Mouse (Mus musculus) megakaryocyte-erythroid progenitor cell, adult 5-6 weeks (primary cell): Measurements from ENCODE around the gene Copg1. TPM values are rescaled to one million over a fixed set of nuclear protein-coding genes. Genes with fewer than 3 reads are reported as not detected.
"Not testable (repeated sequence)": the region's sequence is repeated elsewhere in the genome, so short reads cannot be mapped to it uniquely, and the experiment has no call there.

Experiments used
- ATAC-seq: replicated peaks from 2 replicates; pipeline ENCODE4 v1.8.0; 2016; ENCODE audit warnings: mild to moderate bottlenecking, inconsistent platforms; ENCODE audit not compliant: severe bottlenecking, poor library complexity, low FRiP score, low TSS enrichment
- total RNA-seq, 2 experiments: library from RNA; stranded (forward) in 1 of 2; stranded (reverse) in 1 of 2; fragments of 200-1000, 215-1000 nt in 1 of 2; fragments of >200 nt in 1 of 2; fragmentation: Nextera tagmentation in 1 of 2; gene quantifications; 2 replicates each; pipeline ENCODE4 v1.2.3; 2014 to 2017

Gene Copg1
- total RNA-seq, 2 experiments from 2014 or later, result 63.4 to 84.9 TPM

DNA sequence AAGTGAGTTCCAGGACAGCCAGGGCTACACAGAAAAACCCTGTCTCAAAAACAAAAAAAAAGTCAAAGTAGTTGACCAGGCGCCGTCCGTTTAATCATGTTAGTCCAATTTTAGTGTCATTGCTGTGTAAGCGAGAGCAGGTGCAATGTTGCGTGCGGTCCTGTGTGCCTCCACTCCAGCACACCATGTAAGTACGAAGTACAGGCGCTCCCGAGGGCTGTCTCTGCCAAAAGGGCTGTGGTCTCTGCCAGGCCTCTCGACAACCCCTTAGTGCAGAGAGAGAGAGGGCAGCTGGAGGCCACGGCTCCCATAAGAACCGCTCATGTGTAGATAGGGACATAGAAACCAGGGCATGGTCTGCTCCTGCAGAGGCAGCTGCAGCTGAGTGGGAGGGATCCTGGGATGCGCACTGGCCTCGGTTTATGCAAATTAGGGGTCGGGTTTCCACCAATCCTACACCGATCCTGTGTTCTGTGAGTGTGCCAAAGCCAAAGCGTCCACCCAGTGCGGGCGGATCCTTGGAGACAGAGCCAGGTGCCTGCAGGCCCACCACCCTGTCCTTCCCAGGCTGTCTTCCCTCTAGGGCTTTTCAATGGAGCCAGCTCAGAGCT is 49.7 kb downstream of the Copg1 start:
- no peak; the same call in 1 of the 2 replicates for ATAC-seq

DNA sequence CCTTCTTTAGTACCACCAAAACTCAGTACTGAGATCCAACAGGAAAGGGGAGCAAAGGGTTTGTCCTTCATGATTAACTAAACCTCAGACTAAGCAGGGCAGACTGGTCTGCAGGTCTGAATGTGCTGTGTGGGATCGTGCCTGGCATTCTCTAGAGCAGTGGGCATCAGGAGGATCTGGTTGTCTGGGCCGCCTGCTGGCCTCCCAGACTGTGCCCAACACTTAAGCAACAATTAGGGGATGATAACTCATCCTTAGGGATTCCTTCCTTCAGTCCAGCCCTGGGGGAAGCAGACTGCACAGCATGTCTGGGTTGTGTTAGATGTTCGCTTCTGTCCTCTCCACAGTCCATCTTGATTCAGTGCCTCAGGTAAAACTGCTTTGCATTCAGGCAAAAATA is 51.3 kb downstream of the Copg1 start:
- no peak for ATAC-seq

- ATAC-seq, result no peak
These were observed 54.6 kb downstream of the Copg1 start for GRCm38 (mm10) chr6:87942179-87942578.

DNA sequence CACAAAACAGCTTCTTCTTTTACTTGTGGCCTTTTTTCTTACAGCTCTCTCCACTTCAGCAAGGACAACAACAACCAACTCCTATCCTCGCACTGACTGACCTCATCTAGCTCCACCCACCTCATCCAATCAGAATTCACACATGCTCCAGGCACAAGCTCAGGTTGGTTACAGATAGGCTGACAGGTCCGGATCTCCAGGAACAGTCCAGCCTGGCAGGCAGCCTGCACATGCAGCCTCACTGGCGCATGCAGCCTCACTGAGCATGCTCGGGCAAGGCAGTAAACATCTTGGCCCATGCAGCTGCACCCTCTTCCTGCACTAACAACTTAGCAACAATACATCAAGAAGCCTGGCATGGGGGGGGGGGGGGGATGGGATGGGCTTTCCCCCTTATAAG is 74.8 kb downstream of the Copg1 start:
- ATAC-seq, result not testable (repeated sequence)

Other genes with a start within 250 kb of the Copg1 start
- 33.8 and 34.2 TPM in 2 replicates for gene Aplf, start 215.6 kb upstream of the Copg1 start, total RNA-seq (2014; fragmentation: Nextera tagmentation)
- gene Aplf, start 215.6 kb upstream of the Copg1 start, total RNA-seq (2017), result 44.0 and 61.1 TPM in 2 replicates
- 0.48 and 0.77 TPM in 2 replicates for gene Efcc1, start 156.9 kb upstream of the Copg1 start, total RNA-seq (2014; fragmentation: Nextera tagmentation)
- 0.72 and 1.2 TPM in 2 replicates for gene Efcc1, start 156.9 kb upstream of the Copg1 start, total RNA-seq (2017)
- 1.8 and 4.5 TPM in 2 replicates for gene Gp9, start 109.7 kb upstream of the Copg1 start, total RNA-seq (2014; fragmentation: Nextera tagmentation)
- 3.1 and 7.3 TPM in 2 replicates for gene Gp9, start 109.7 kb upstream of the Copg1 start, total RNA-seq (2017)
- gene Rab43, start 75.7 kb upstream of the Copg1 start, total RNA-seq (2014; fragmentation: Nextera tagmentation), result 49.7 and 51.5 TPM in 2 replicates
- gene Rab43, start 75.7 kb upstream of the Copg1 start, total RNA-seq (2017), result 4.5 and 9.9 TPM in 2 replicates
- gene Gm45140, start 52.0 kb upstream of the Copg1 start, total RNA-seq (2014; fragmentation: Nextera tagmentation), result 0.81 and 3.3 TPM in 2 replicates
- 18.3 and 19.5 TPM in 2 replicates for gene Gm45140, start 52.0 kb upstream of the Copg1 start, total RNA-seq (2017)
- 85.1 and 88.1 TPM in 2 replicates for gene Isy1, start 49.0 kb upstream of the Copg1 start, total RNA-seq (2014; fragmentation: Nextera tagmentation)
- 228 and 235 TPM in 2 replicates for gene Isy1, start 49.0 kb upstream of the Copg1 start, total RNA-seq (2017)
- 524 and 599 TPM in 2 replicates for gene Cnbp, start 36.7 kb upstream of the Copg1 start, total RNA-seq (2014; fragmentation: Nextera tagmentation)
- gene Cnbp, start 36.7 kb upstream of the Copg1 start, total RNA-seq (2017), result 1,213 and 1,503 TPM in 2 replicates
- gene Hmces, start 26.1 kb downstream of the Copg1 start, total RNA-seq (2014; fragmentation: Nextera tagmentation), result 28.3 and 32.4 TPM in 2 replicates
- 32.0 and 34.1 TPM in 2 replicates for gene Hmces, start 26.1 kb downstream of the Copg1 start, total RNA-seq (2017)
- 3.0 and 6.1 TPM in 2 replicates for gene H1fx, start 93.8 kb downstream of the Copg1 start, total RNA-seq (2014; fragmentation: Nextera tagmentation)
- 0.95 and 2.3 TPM in 2 replicates for gene H1fx, start 93.8 kb downstream of the Copg1 start, total RNA-seq (2017)
- 158 and 182 TPM in 2 replicates for gene Rab7, start 157.5 kb downstream of the Copg1 start, total RNA-seq (2014; fragmentation: Nextera tagmentation)
- gene Rab7, start 157.5 kb downstream of the Copg1 start, total RNA-seq (2017), result 59.7 and 68.5 TPM in 2 replicates
- gene Rpn1, start 196.7 kb downstream of the Copg1 start, total RNA-seq (2014; fragmentation: Nextera tagmentation), result 123 and 137 TPM in 2 replicates
- 183 and 205 TPM in 2 replicates for gene Rpn1, start 196.7 kb downstream of the Copg1 start, total RNA-seq (2017)